Mouse (Mus musculus) adrenal gland, adult 2 months (tissue): ENCODE results near the gene Cib3. TPM values are rescaled to one million over a fixed set of nuclear protein-coding genes. Genes with fewer than 3 reads are reported as not detected.

Experiments
- DNase-seq: peaks from one replicate; pipeline ENCODE4 v3.0.0; 2021
- polyA plus RNA-seq: library from polyadenylated mRNA; depleted of rRNA; stranded (reverse); fragments of >200 nt; gene quantifications from 2 replicates; pipeline ENCODE4 v1.2.3, GENCODE M21; 2012; rRNA removed
- total RNA-seq, 2 experiments: library from RNA; stranded (reverse); gene quantifications; 2 replicates each; pipeline ENCODE4 v1.2.3; 2021

The Cib3 gene
- total and polyA plus RNA-seq, 3 experiments, result not detected

GRCm38 (mm10) chr8:72210222-72210621 is 2.4 kb downstream of the Cib3 start:
- DNase-seq, result no peak

DNA sequence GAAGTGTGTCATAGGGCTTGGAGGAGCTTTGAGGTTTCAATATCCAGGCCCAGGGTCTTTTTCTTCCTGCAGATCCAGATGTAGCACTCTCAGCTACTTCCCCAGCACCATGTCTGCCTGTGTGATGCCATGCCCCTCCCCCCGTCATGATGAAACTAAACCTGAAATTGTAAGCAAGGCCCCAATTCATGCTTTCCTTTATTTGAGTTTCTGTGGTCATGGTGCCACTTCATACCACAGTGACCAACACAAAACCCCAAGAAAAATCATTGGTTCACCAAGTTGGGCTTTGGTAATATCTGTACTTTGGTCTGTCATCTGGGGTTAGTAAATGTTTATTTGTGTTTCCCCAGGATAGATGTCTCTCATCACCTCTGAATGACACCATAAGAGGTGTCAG is 4.1 kb downstream of the Cib3 start:
- no peak for DNase-seq

DNA sequence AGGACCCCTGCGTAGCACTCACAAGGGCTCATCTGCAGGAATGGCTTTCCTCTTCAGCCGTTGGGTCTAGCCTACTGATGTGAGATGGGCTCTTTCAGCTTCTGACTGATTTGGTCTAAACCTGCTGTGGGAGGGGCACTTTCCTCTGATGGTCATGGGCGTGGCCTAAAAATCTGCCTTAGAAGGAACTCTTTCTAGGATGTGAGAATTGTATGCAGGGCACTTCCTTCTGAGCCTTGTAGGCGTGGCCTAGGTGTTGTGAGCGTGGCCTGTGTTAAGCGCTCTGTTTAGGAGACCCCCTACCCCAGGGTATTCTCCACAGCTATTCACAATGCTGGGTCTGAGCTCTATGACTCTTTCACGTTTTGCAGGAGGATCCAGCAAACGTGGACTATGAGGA is 14.6 kb downstream of the Cib3 start:
- no peak for DNase-seq

DNA sequence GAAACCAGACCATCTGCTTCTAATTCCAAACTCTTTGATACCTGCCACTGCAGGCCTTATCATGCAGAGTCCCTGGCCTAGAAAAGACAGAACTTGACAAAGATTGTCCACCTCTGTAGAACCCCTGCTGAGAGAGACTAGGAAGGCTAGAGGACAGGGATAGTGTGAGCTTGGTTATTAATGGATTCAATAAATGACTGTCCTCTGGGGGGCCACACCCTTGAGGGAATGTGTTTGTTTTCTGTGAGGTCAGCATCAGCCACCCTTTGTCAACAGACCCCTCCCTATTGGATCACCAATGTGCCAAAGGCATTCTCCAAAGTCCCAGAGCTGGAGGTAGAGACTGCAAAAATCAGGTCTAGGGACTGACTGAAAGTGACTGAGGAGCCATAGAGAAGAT is 20.6 kb downstream of the Cib3 start:
- DNase-seq, result no peak

GRCm38 (mm10) chr8:72190215-72190539 is 22.5 kb downstream of the Cib3 start:
- DNase-seq, result no peak

DNA sequence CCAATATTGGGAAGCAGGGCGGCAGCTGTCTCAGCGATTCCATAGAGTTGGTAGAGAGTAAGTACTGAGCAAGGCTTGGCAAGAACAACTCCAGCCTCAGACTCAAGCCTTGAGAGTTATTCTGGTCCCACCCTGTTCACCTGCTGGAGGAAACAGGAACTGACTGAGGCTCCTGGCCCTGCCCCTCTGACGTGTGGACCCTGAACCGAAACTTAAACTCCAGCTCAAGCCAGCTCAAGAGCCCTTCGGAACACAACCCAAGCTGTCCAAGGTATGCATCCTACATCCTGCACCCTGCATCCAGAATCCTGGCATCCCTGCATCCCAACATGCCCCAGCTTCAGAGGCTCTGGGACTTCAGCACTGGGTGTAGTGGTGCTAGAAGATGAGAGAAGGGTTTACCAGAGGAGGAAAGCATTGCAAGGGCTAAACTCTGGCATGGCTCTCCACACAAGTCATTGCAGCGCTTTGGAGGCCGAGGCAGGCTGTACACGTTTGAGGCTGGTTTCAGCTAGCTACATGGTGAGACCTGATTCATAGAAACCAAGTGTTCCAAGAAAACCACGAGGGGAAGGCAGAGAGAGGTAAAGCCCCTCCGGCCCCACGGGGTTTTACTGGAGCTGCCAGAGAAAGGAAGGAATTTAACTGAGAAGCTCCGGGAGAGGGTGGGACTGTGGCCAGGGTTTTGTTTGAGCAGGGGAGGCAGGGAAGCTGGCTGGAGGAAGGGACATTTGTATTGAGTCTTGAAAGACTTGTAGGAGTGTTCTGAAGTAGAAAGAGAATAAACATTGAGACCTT is 23.0 kb downstream of the Cib3 start, which contains the start of gene Hsh2d:
Hsh2d (plus strand) TSS at position 222 of the 798 bp plus-strand sequence.
- DNase-seq, result no peak

DNA sequence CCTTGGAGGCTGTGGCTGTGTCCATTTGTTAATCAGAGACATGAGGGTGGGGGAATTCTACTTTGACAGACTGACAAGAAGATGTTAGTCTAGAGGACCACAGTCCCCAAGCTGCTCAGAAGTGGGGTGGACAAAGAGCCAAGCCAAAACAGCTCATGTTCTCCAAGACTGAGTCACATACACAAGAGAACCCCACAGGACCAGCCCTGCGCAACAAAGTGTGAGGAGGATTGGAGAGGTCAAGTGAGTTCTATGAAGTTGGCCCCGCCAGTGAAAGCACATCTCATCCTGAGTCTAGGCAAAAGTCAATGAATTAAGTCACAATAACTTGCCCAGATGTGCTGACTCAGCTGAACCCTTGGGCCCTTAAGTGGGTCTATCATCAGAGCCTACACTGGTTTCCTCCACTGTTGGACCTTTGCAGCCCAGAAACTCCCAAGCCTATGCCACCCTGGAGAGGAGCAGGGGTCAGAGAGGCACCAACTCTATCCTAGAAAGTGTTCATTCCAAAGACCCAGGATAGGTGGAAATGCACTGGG is 24.8 kb downstream of the Cib3 start:
- DNase-seq, result no peak

DNA sequence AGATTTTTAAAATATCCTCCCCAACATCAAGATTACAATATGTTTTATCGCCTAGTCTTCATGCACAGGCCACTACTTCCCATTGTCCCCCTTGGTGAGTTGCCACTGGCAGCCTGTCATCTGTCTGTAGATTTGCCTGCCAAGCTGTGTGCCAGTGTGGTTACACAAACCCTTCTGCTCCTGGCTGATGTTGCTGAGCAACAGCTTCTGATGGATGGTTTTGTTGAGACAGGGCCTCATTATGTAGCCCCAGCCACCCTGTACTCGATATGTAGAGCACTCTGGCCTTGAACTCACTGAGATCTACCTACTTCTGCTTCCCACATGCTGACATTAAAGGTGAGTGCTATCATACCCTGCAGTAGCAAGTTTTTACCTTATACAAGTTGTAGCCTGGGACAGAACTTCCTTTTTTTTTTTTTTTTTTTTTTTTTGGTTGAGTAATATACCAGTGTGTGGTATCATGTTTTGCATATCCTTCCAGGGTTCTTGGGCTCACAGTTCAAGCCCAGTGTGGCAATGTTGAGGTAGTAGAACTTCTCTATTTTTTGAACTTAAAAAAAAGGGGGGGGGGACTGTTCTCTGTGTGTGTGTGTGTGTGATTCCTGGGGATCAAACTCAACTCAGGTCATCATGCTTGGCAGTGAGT is 29.0 kb downstream of the Cib3 start:
- DNase-seq, result peak; percentile 49

DNA sequence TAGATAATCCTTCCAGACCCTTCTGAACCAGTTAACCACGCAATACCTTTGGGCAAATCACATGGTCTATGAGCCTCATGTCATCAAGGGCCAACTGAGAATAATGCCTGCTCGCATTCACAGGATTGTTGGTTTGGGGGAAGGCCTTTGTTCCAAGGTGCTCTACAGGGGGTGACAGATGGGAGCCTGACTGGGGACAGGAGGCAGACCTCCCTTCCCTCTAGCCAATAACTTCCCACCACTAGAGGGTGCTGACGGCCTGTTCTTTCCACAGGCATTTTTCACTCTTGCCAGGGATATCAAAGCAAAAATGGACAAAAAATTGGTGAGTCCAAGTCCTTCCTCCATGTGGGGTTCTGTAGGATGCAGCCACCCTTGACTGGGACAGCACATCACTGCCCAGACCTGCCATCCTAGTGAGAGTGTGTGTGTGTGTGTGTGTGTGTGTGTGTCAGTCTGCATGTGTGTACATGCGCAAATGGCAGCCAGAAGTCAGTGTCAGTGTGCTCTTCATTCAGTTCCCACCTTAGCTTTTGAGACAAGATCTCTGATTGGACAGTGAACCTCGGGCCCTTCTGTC is 35.2 kb downstream of the Cib3 start:
- peak; percentile 71 for DNase-seq

- no peak for DNase-seq
These were observed 42.9 kb downstream of the Cib3 start for GRCm38 (mm10) chr8:72169681-72170249.

- no peak for DNase-seq
These were observed 43.5 kb downstream of the Cib3 start for GRCm38 (mm10) chr8:72169098-72169668.

- no peak for DNase-seq
These were observed 49.8 kb downstream of the Cib3 start for GRCm38 (mm10) chr8:72162821-72163220.

GRCm38 (mm10) chr8:72160707-72161697 is 51.6 kb downstream of the Cib3 start, which contains the start of gene Rab8a:
Gene Rab8a, plus strand, starts transcription at chr8:72161200.
- peak; percentile 100 for DNase-seq

DNA sequence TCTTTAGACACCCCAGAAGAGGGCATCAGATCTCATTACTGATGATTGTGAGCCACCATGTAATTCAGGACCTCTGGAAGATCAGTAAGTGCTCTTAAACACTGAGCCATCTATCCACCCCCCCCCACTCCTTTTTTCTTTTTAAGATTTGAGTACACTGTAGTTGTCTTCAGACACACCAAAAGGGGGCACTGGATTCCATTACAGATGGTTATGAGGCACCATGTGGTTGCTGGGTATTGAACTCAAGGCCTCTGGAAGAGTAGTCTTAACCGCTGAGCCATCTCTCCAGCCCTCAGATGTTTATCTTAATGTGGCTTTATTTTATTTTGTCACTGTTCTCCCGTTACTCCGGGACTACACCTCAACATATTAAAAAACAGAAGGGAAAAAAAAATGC is 52.6 kb downstream of the Cib3 start:
- DNase-seq, result no peak

- no peak for DNase-seq
These were observed 53.9 kb downstream of the Cib3 start for GRCm38 (mm10) chr8:72158726-72159125.

GRCm38 (mm10) chr8:72158096-72158495 is 54.5 kb downstream of the Cib3 start:
- DNase-seq, result no peak

Other genes with a start within 250 kb of the Cib3 start
- gene Cyp4f18, start 203.2 kb downstream of the Cib3 start, total RNA-seq, result 10 to 100 TPM in 1 of 2 experiments, 1 to 10 TPM in 1; 8.1 to 15.7 TPM
- gene Cyp4f18, start 203.2 kb downstream of the Cib3 start, polyA plus RNA-seq, result 10.8 and 19.0 TPM in 2 replicates
- gene Olfr372, start 171.6 kb downstream of the Cib3 start, total RNA-seq, result not detected
- not detected in 2 replicates for gene Olfr372, start 171.6 kb downstream of the Cib3 start, polyA plus RNA-seq
- not detected for gene Olfr373, start 129.7 kb downstream of the Cib3 start, total RNA-seq
- not detected in 2 replicates for gene Olfr373, start 129.7 kb downstream of the Cib3 start, polyA plus RNA-seq
- not detected for gene Olfr374, start 105.8 kb downstream of the Cib3 start, total RNA-seq
- gene Olfr374, start 105.8 kb downstream of the Cib3 start, polyA plus RNA-seq, result not detected in 2 replicates
- 100 to 1,000 TPM; 188 to 222 TPM for gene Tpm4, start 77.9 kb downstream of the Cib3 start, total RNA-seq
- gene Tpm4, start 77.9 kb downstream of the Cib3 start, polyA plus RNA-seq, result 30.1 and 33.3 TPM in 2 replicates
- gene Rab8a, start 51.6 kb downstream of the Cib3 start, total RNA-seq, result 10 to 100 TPM; 61.7 to 79.3 TPM
- gene Rab8a, start 51.6 kb downstream of the Cib3 start, polyA plus RNA-seq, result 16.2 and 16.9 TPM in 2 replicates
- gene Hsh2d, start 23.2 kb downstream of the Cib3 start, total RNA-seq, result not detected
- 0.17 TPM in 1 of 2 replicates, not detected in the other for gene Hsh2d, start 23.2 kb downstream of the Cib3 start, polyA plus RNA-seq
- not detected for gene Gm11034, start 799 bp upstream of the Cib3 start, total RNA-seq
- gene Gm11034, start 799 bp upstream of the Cib3 start, polyA plus RNA-seq, result not detected in 2 replicates
- 10 to 100 TPM; 58.6 to 63.8 TPM for gene Fam32a, start 6.9 kb upstream of the Cib3 start, total RNA-seq
- 21.0 and 23.3 TPM in 2 replicates for gene Fam32a, start 6.9 kb upstream of the Cib3 start, polyA plus RNA-seq
- 10 to 100 TPM; 66.3 to 67.8 TPM for gene Ap1m1, start 27.2 kb upstream of the Cib3 start, total RNA-seq
- gene Ap1m1, start 27.2 kb upstream of the Cib3 start, polyA plus RNA-seq, result 62.1 and 75.1 TPM in 2 replicates
- 10 to 100 TPM in 1 of 2 experiments, 1 to 10 TPM in 1; 6.4 to 17.1 TPM for gene Gm10282, start 92.4 kb upstream of the Cib3 start, total RNA-seq
- 0.10 and 0.33 TPM in 2 replicates for gene Gm10282, start 92.4 kb upstream of the Cib3 start, polyA plus RNA-seq
- 10 to 100 TPM; 34.4 to 53.0 TPM for gene Klf2, start 106.2 kb upstream of the Cib3 start, total RNA-seq
- 94.5 and 128 TPM in 2 replicates for gene Klf2, start 106.2 kb upstream of the Cib3 start, polyA plus RNA-seq
- 10 to 100 TPM; 38.2 to 59.8 TPM for gene Eps15l1, start 208.6 kb upstream of the Cib3 start, total RNA-seq
- 23.0 and 25.2 TPM in 2 replicates for gene Eps15l1, start 208.6 kb upstream of the Cib3 start, polyA plus RNA-seq
- 1 to 10 TPM; 3.9 TPM for gene Calr3, start 231.0 kb upstream of the Cib3 start, total RNA-seq
- gene Calr3, start 231.0 kb upstream of the Cib3 start, polyA plus RNA-seq, result 0.17 and 0.41 TPM in 2 replicates
- 1 to 10 TPM; 9.6 to 10.0 TPM for gene 1700030K09Rik, start 231.0 kb upstream of the Cib3 start, total RNA-seq
- 5.9 and 6.1 TPM in 2 replicates for gene 1700030K09Rik, start 231.0 kb upstream of the Cib3 start, polyA plus RNA-seq